Mouse (Mus musculus): ENCODE results near the gene Slc10a6. TPM values are rescaled to one million over a fixed set of nuclear protein-coding genes. Genes with fewer than 3 reads are reported as not detected.

The Slc10a6 gene
- polyA plus RNA-seq, 1 experiment from 2014 or later, result 0.07 TPM

DNA sequence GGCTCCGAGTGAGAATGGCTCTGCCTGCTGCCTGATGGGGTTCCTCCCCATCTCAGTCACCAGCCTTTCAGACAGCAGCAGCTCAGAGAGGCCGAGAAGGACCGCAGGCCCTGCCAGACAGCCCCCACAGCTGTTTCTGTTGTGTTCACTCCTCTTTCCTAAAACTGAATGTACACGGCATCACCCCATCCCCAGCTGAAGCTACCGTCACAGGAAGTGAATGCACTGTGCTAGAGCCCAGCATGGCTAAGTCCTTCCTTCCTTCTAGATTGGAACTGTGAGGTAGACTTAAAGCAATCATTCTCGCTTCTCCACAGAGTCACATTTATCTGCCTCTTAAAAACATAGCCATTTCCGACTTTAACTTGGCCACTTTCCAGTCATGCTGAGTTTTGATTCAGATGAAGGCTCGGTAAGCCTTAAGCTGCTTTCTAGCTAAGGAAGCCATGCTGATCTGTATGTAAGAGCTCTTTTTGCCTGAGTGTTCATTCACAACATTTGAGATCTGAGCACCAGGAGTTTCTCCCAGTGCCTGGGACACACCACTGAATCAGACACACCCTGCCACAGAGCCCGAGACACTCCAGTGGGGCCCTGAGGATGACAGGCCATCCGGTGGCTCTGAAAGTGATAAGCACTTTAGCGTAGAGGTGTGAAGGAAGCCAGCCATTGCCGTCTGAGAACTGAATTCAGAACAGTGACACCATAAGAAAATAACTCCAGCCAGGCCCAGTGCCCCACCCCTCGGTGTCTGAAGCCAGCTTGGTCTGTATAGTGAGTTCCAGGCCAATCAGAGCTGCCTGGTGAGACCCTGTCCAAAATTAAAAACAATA, 33.6 kb downstream of the Slc10a6 start:
- Histone ChIP-seq H3K4me1 (ENCODE audit: control insufficient read depth, insufficient read depth, low read length) (no peaks in the 10 kb centered on the region), H3K36me3 (ENCODE audit: control insufficient read depth, insufficient read depth, low read length) (no peaks in the 10 kb centered on the region), H3K27me3 (ENCODE audit: control insufficient read depth, insufficient read depth, low read length) (no peaks in the 10 kb centered on the region), H3K9me3 (ENCODE audit: control insufficient read depth, low read length) (no peaks in the 10 kb centered on the region), H3K9ac (ENCODE audit: low read length) (no peak overlapping the region), H3K4me3 (ENCODE audit: low read depth, low read length) (no peak overlapping the region), H3K4me2 (ENCODE audit: low read depth, severe bottlenecking) (no peak overlapping the region), H3K27ac (replicated peaks; ENCODE audit: low read depth, low read length) (no peak overlapping the region)
- no peak for DNase-seq (ENCODE audit: low spot score)
- ATAC-seq (ENCODE audit: insufficient number of reproducible peaks, low FRiP score, low TSS enrichment, low read depth), result no peak
- 69% methylated on average over 13 of the region's 13 CpGs for WGBS

DNA sequence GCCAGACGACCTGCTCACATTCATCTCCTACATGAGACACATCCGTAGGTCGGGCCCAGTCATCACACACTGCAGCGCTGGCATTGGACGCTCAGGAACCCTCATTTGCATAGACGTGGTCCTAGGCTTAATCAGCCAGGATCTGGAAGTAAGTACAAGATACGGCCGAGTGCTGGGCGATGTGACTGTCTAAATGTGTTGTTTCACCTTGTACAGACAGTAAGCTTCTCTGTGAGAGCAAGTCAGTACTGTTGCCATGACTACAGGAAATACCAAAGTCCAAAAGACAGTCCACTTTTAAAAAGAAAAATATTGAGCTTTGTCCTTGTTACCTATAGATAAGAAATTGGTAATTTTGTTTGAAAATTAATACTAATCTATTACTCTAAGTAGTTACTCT, 35.6 kb downstream of the Slc10a6 start:
- Histone ChIP-seq H3K4me2 (ENCODE audit: low read depth, severe bottlenecking) (no peak overlapping the region), H3K27ac (replicated peaks; ENCODE audit: low read depth, low read length) (no peak overlapping the region), H3K9me3 (ENCODE audit: control insufficient read depth, low read length) (no peaks in the 10 kb centered on the region), H3K36me3 (ENCODE audit: control insufficient read depth, insufficient read depth, low read length) (no peaks in the 10 kb centered on the region), H3K4me1 (ENCODE audit: control insufficient read depth, insufficient read depth, low read length) (no peaks in the 10 kb centered on the region), H3K4me3 (ENCODE audit: low read depth, low read length) (no peak overlapping the region), H3K27me3 (ENCODE audit: control insufficient read depth, insufficient read depth, low read length) (no peaks in the 10 kb centered on the region), H3K9ac (ENCODE audit: low read length) (no peak overlapping the region)
- DNase-seq (ENCODE audit: low spot score) (no peak), ATAC-seq (ENCODE audit: insufficient number of reproducible peaks, low FRiP score, low TSS enrichment, low read depth) (no peak)
- 90% methylated on average over 9 of the region's 9 CpGs for WGBS

DNA sequence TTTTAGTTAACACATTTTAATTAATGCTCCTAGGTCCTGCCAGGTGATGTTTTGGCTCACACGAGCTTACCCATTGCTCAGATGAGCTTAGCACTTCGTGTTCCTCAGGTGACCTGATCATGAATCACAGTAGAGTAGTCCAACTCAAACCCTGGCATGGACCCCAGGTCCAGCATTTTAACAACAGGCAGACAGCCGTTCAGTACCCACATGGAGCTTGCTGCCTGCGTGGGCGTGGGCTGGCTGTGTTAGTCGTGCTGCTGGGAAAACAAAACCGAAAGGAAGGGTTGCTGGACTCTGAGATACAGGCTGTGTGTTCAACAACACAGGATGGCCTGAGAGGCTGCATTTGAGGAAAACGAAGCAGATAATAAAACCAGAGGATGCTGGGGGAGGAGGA, 36.5 kb downstream of the Slc10a6 start:
- Histone ChIP-seq H3K4me3 (ENCODE audit: low read depth, low read length) (no peak overlapping the region), H3K4me2 (ENCODE audit: low read depth, severe bottlenecking) (no peak overlapping the region), H3K27ac (replicated peaks; ENCODE audit: low read depth, low read length) (no peak overlapping the region), H3K27me3 (ENCODE audit: control insufficient read depth, insufficient read depth, low read length) (no peaks in the 10 kb centered on the region), H3K36me3 (ENCODE audit: control insufficient read depth, insufficient read depth, low read length) (no peaks in the 10 kb centered on the region), H3K9ac (ENCODE audit: low read length) (no peak overlapping the region), H3K4me1 (ENCODE audit: control insufficient read depth, insufficient read depth, low read length) (no peaks in the 10 kb centered on the region), H3K9me3 (ENCODE audit: control insufficient read depth, low read length) (no peaks in the 10 kb centered on the region)
- DNase-seq (ENCODE audit: low spot score) (no peak), ATAC-seq (ENCODE audit: insufficient number of reproducible peaks, low FRiP score, low TSS enrichment, low read depth) (no peak)
- WGBS, result 85% methylated on average over 8 of the region's 8 CpGs

DNA sequence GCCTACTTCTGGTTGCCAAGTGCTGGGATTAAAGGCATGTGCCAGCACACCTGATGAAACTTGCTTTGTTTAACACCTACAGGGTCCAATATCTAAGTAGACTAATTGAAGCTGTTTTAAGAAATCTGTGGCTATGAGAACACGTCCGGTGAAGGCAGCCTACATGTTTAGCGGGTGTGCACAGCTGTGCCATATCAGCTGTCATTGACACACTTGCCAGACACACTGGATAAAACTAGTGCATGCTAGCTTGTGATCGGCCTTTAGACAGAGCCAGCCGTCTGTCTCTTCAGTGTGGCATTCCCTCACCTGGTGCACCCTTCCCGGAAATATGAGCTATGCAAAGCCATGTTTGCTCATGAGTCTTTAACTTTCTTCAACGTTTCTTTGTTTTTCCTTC, 37.4 kb downstream of the Slc10a6 start:
- DNase-seq (ENCODE audit: low spot score), result no peak
- H3K9me3 ChIP-seq (ENCODE audit: control insufficient read depth, low read length), result no peaks in the 10 kb centered on the region
- ATAC-seq (ENCODE audit: insufficient number of reproducible peaks, low FRiP score, low TSS enrichment, low read depth), result no peak
- H3K27me3 ChIP-seq (ENCODE audit: control insufficient read depth, insufficient read depth, low read length), result no peaks in the 10 kb centered on the region
- H3K27ac ChIP-seq (replicated peaks; ENCODE audit: low read depth, low read length), result no peak overlapping the region
- H3K4me3 ChIP-seq (ENCODE audit: low read depth, low read length), result no peak overlapping the region
- no peaks in the 10 kb centered on the region for H3K4me1 ChIP-seq (ENCODE audit: control insufficient read depth, insufficient read depth, low read length)
- WGBS, result 91% methylated on average over 7 of the region's 7 CpGs
- no peak overlapping the region for H3K9ac ChIP-seq (ENCODE audit: low read length)
- no peak overlapping the region for H3K4me2 ChIP-seq (ENCODE audit: low read depth, severe bottlenecking)
- H3K36me3 ChIP-seq (ENCODE audit: control insufficient read depth, insufficient read depth, low read length), result no peaks in the 10 kb centered on the region

DNA sequence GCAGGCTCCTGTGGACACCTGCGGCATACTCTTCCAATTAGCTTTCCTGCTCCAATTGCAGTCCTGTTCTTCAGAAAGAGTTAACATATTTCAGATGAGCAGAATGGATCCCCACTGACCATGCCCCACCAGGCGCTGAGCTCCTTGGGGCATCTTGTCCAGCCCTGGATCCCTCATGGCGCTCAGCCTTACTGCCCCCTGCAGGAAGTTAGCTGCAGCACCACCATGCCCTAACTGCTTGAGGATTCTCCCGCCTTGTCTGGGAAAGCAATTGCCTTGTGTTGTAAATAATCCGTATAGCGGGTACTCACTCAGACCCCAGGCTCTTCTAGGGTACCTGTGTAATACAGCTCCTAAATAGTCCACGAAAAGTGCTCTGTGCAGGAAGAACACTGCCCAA, 42.0 kb downstream of the Slc10a6 start:
- H3K27me3 ChIP-seq (ENCODE audit: control insufficient read depth, insufficient read depth, low read length), result no peaks in the 10 kb centered on the region
- no peaks in the 10 kb centered on the region for H3K36me3 ChIP-seq (ENCODE audit: control insufficient read depth, insufficient read depth, low read length)
- no peaks in the 10 kb centered on the region for H3K9me3 ChIP-seq (ENCODE audit: control insufficient read depth, low read length)
- DNase-seq (ENCODE audit: low spot score), result peak; percentile 49
- H3K4me3 ChIP-seq (ENCODE audit: low read depth, low read length), result no peak overlapping the region
- no peak overlapping the region for H3K4me2 ChIP-seq (ENCODE audit: low read depth, severe bottlenecking)
- 76% methylated on average over 7 of the region's 7 CpGs for WGBS
- H3K27ac ChIP-seq (replicated peaks; ENCODE audit: low read depth, low read length), result no peak overlapping the region
- ATAC-seq (ENCODE audit: insufficient number of reproducible peaks, low FRiP score, low TSS enrichment, low read depth), result no peak
- H3K4me1 ChIP-seq (ENCODE audit: control insufficient read depth, insufficient read depth, low read length), result no peaks in the 10 kb centered on the region
- no peak overlapping the region for H3K9ac ChIP-seq (ENCODE audit: low read length)

DNA sequence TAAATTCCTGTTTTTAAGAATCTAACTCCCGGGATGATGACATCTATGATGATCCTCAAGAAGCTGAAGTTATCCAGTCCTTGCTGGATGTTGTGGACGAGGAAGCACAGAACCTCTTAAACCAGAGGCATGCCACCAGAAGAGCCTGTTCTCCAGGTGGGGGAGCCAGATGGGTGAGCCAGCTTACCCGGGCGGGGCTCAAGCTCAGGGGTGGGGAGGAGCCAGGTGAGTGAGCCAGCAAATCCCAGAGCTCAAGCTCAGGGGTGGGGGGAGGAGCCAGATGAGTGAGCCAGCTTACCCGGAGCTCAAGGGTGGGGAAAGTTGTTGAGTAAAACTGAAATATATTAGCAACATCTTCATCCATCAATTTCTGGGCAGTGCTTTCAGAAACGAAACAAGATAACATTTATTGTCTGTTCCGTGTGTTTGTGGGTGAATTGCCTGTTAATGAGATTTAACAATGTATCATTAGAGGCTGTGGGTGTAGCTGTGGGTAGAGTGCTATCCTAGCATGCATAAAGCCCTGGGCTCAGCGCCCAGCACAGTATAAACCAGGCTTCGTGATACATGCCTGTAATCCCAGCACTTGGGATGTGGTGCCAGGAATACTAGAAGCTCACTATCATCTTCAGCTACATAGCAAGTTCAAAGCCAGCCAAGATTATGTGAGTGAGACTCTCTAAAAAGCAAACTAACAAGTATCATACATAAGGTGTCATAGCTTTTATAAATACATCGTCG, 49.4 kb downstream of the Slc10a6 start:
- 69% methylated on average over 11 of the region's 11 CpGs for WGBS
- Histone ChIP-seq H3K27me3 (ENCODE audit: control insufficient read depth, insufficient read depth, low read length) (no peaks in the 10 kb centered on the region), H3K4me1 (ENCODE audit: control insufficient read depth, insufficient read depth, low read length) (no peaks in the 10 kb centered on the region), H3K4me2 (ENCODE audit: low read depth, severe bottlenecking) (no peak overlapping the region), H3K9me3 (ENCODE audit: control insufficient read depth, low read length) (no peaks in the 10 kb centered on the region), H3K4me3 (ENCODE audit: low read depth, low read length) (no peak overlapping the region), H3K9ac (ENCODE audit: low read length) (no peak overlapping the region), H3K36me3 (ENCODE audit: control insufficient read depth, insufficient read depth, low read length) (no peaks in the 10 kb centered on the region), H3K27ac (replicated peaks; ENCODE audit: low read depth, low read length) (no peak overlapping the region)
- DNase-seq (ENCODE audit: low spot score) (no peak), ATAC-seq (ENCODE audit: insufficient number of reproducible peaks, low FRiP score, low TSS enrichment, low read depth) (no peak)

DNA sequence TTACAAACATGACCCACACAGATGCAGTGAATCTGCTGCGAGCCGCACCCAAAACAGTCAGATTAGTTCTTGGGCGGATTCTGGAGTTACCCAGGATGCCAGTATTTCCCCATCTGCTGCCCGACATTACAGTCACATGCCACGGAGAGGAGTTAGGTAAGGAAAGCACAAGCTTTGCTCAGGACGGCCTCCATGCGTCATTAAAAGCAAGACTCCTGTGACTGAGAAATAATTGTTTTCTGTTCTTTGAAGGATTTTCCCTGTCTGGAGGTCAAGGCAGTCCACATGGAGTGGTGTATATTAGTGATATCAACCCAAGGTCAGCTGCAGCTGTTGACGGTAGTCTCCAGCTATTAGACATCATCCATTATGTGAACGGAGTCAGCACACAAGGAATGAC, 59.8 kb downstream of the Slc10a6 start:
- Histone ChIP-seq H3K4me2 (ENCODE audit: low read depth, severe bottlenecking) (no peak overlapping the region), H3K9ac (ENCODE audit: low read length) (no peak overlapping the region), H3K27me3 (ENCODE audit: control insufficient read depth, insufficient read depth, low read length) (no peaks in the 10 kb centered on the region), H3K27ac (replicated peaks; ENCODE audit: low read depth, low read length) (no peak overlapping the region), H3K36me3 (ENCODE audit: control insufficient read depth, insufficient read depth, low read length) (no peaks in the 10 kb centered on the region; the same call in 1 of the 2 replicates), H3K4me3 (ENCODE audit: low read depth, low read length) (no peak overlapping the region), H3K4me1 (ENCODE audit: control insufficient read depth, insufficient read depth, low read length) (no peaks in the 10 kb centered on the region), H3K9me3 (ENCODE audit: control insufficient read depth, low read length) (no peaks in the 10 kb centered on the region)
- ATAC-seq (ENCODE audit: insufficient number of reproducible peaks, low FRiP score, low TSS enrichment, low read depth), result no peak
- 95% methylated on average over 9 of the region's 9 CpGs for WGBS
- no peak for DNase-seq (ENCODE audit: low spot score)

DNA sequence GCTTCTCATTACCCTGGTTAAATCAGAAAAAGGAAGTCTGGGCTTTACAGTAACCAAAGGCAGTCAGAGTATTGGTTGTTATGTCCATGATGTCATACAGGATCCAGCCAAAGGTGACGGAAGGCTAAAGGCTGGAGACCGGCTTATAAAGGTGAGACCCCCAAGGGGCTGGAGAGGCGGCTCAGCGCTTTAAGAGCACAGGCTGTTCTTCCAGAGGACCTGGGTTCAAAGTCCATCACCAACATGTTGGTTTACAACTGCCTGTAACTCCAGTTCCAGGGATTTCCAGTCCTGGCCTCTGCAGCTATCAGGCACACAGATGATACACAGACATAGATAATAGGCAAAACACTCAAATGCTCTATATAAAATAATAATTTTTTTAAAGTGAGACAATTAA, 61.2 kb downstream of the Slc10a6 start:
- H3K4me1 ChIP-seq (ENCODE audit: control insufficient read depth, insufficient read depth, low read length), result no peaks in the 10 kb centered on the region
- no peaks in the 10 kb centered on the region for H3K9me3 ChIP-seq (ENCODE audit: control insufficient read depth, low read length)
- H3K27ac ChIP-seq (replicated peaks; ENCODE audit: low read depth, low read length), result no peak overlapping the region
- 86% methylated on average over 4 of the region's 4 CpGs for WGBS
- no peaks in the 10 kb centered on the region; the same call in 1 of the 2 replicates for H3K36me3 ChIP-seq (ENCODE audit: control insufficient read depth, insufficient read depth, low read length)
- ATAC-seq (ENCODE audit: insufficient number of reproducible peaks, low FRiP score, low TSS enrichment, low read depth) (no peak), DNase-seq (ENCODE audit: low spot score) (no peak)
- no peaks in the 10 kb centered on the region for H3K27me3 ChIP-seq (ENCODE audit: control insufficient read depth, insufficient read depth, low read length)
- no peak overlapping the region for H3K4me3 ChIP-seq (ENCODE audit: low read depth, low read length)
- H3K9ac ChIP-seq (ENCODE audit: low read length), result no peak overlapping the region
- H3K4me2 ChIP-seq (ENCODE audit: low read depth, severe bottlenecking), result no peak overlapping the region

All from limb, embryonic 11.5 days (tissue).